Mouse (Mus musculus) thymus, adult 2 months (tissue): ENCODE results near the gene Rrp36.

ENCODE experiments used
- CTCF ChIP-seq: fragments of 200-500 bp; IDR thresholded peaks from 2 replicates; pipeline ENCODE4 v1.5.1; 2012; ENCODE audit warnings: mild to moderate bottlenecking, control low read depth, low read length, moderate library complexity, borderline replicate concordance; ENCODE audit not compliant: control insufficient read depth, poor library complexity, insufficient read depth; ENCODE audit errors: extremely low read depth
- POLR2A ChIP-seq: fragments of 200-500 bp; IDR thresholded peaks from 2 replicates; pipeline ENCODE4 v1.6.1; 2012; ENCODE audit warnings: mild to moderate bottlenecking, low read length, control low read depth, moderate library complexity; ENCODE audit not compliant: control insufficient read depth, poor library complexity, insufficient read depth; ENCODE audit errors: extremely low read depth

- TF ChIP-seq POLR2A (no peak), CTCF (no peak)
Measured at GRCm38 (mm10) chr17:46702100-46702499, 27.9 kb upstream of the Rrp36 start.
